Mouse (Mus musculus): Measurements from ENCODE around the gene Slit3.

Gene Slit3

GRCm38 (mm10) chr11:35693136-35693535 is 572.1 kb downstream of the Slit3 start:
- in situ Hi-C loops (cut with MboI; ENCODE audit: low pct_unique_long_range_greater_than_20kb in 1 of 2, low sequenced_read_pairs in 2 of 2, unreplicated experiment in 1 of 2): loop anchor here in 1 of 2 experiments (25.0 kb wide), 1 partner anchor 856 kb away; the partner anchor contains the start of gene Spdl1

GRCm38 (mm10) chr11:35693625-35694024 is 572.6 kb downstream of the Slit3 start:
- in situ Hi-C loops (cut with MboI; ENCODE audit: low pct_unique_long_range_greater_than_20kb in 1 of 2, low sequenced_read_pairs in 2 of 2, unreplicated experiment in 1 of 2): loop anchor here in 1 of 2 experiments (25.0 kb wide), 1 partner anchor 856 kb away; the partner anchor contains the start of gene Spdl1

GRCm38 (mm10) chr11:35697476-35697875 is 576.5 kb downstream of the Slit3 start:
- in situ Hi-C loops (cut with MboI; ENCODE audit: low pct_unique_long_range_greater_than_20kb in 1 of 2, low sequenced_read_pairs in 2 of 2, unreplicated experiment in 1 of 2): loop anchor here in 1 of 2 experiments (25.0 kb wide), 1 partner anchor 860 kb away; the partner anchor contains the start of gene Spdl1

- in situ Hi-C loops (cut with MboI; ENCODE audit: low pct_unique_long_range_greater_than_20kb in 1 of 2, low sequenced_read_pairs in 2 of 2, unreplicated experiment in 1 of 2): loop anchor here in 1 of 2 experiments (25.0 kb wide), 1 partner anchor 862 kb away; the partner anchor contains the start of gene Spdl1
Observed at GRCm38 (mm10) chr11:35698901-35699300, 577.9 kb downstream of the Slit3 start.

- in situ Hi-C loops (cut with MboI; ENCODE audit: low pct_unique_long_range_greater_than_20kb in 1 of 2, low sequenced_read_pairs in 2 of 2, unreplicated experiment in 1 of 2): no loop called here
Observed at GRCm38 (mm10) chr11:35703471-35703870, 582.4 kb downstream of the Slit3 start.

- in situ Hi-C loops (cut with MboI; ENCODE audit: low pct_unique_long_range_greater_than_20kb in 1 of 2, low sequenced_read_pairs in 2 of 2, unreplicated experiment in 1 of 2): no loop called here
Observed at GRCm38 (mm10) chr11:35704381-35704780, 583.4 kb downstream of the Slit3 start.

- in situ Hi-C loops (cut with MboI; ENCODE audit: low pct_unique_long_range_greater_than_20kb in 1 of 2, low sequenced_read_pairs in 2 of 2, unreplicated experiment in 1 of 2): no loop called here
Observed at GRCm38 (mm10) chr11:35704927-35705326, 583.9 kb downstream of the Slit3 start.

- in situ Hi-C loops (cut with MboI; ENCODE audit: low pct_unique_long_range_greater_than_20kb in 1 of 2, low sequenced_read_pairs in 2 of 2, unreplicated experiment in 1 of 2): no loop called here
Observed at GRCm38 (mm10) chr11:35707431-35707830, 586.4 kb downstream of the Slit3 start.

GRCm38 (mm10) chr11:35711314-35711713 is 590.3 kb downstream of the Slit3 start:
- in situ Hi-C loops (cut with MboI; ENCODE audit: low pct_unique_long_range_greater_than_20kb in 1 of 2, low sequenced_read_pairs in 2 of 2, unreplicated experiment in 1 of 2): loop anchor here in 1 of 2 experiments (10.0 kb wide), 1 partner anchor 293 kb away; no protein-coding TSS in a partner anchor

- in situ Hi-C loops (cut with MboI; ENCODE audit: low pct_unique_long_range_greater_than_20kb in 1 of 2, low sequenced_read_pairs in 2 of 2, unreplicated experiment in 1 of 2): loop anchor here in 1 of 2 experiments (10.0 kb wide), 1 partner anchor 286 kb away; no protein-coding TSS in a partner anchor
Observed at GRCm38 (mm10) chr11:35718881-35719280, 597.9 kb downstream of the Slit3 start.

- in situ Hi-C loops (cut with MboI; ENCODE audit: low pct_unique_long_range_greater_than_20kb in 1 of 2, low sequenced_read_pairs in 2 of 2, unreplicated experiment in 1 of 2): no loop called here
Observed at GRCm38 (mm10) chr11:35723876-35724275, 602.9 kb downstream of the Slit3 start.

- in situ Hi-C loops (cut with MboI; ENCODE audit: low pct_unique_long_range_greater_than_20kb in 1 of 2, low sequenced_read_pairs in 2 of 2, unreplicated experiment in 1 of 2): no loop called here
Observed at GRCm38 (mm10) chr11:35726341-35726846, 605.4 kb downstream of the Slit3 start.

- in situ Hi-C loops (cut with MboI; ENCODE audit: low pct_unique_long_range_greater_than_20kb in 1 of 2, low sequenced_read_pairs in 2 of 2, unreplicated experiment in 1 of 2): no loop called here
Observed at GRCm38 (mm10) chr11:35728200-35728599, 607.2 kb downstream of the Slit3 start.

- in situ Hi-C loops (cut with MboI; ENCODE audit: low pct_unique_long_range_greater_than_20kb in 1 of 2, low sequenced_read_pairs in 2 of 2, unreplicated experiment in 1 of 2): no loop called here
Observed at GRCm38 (mm10) chr11:35729186-35729585, 608.2 kb downstream of the Slit3 start.

- in situ Hi-C loops (cut with MboI; ENCODE audit: low pct_unique_long_range_greater_than_20kb in 1 of 2, low sequenced_read_pairs in 2 of 2, unreplicated experiment in 1 of 2): no loop called here
Observed at GRCm38 (mm10) chr11:35732366-35732765, 611.3 kb downstream of the Slit3 start.

GRCm38 (mm10) chr11:35736817-35737216 is 615.8 kb downstream of the Slit3 start:
- in situ Hi-C loops (cut with MboI; ENCODE audit: low pct_unique_long_range_greater_than_20kb in 1 of 2, low sequenced_read_pairs in 2 of 2, unreplicated experiment in 1 of 2): no loop called here

- in situ Hi-C loops (cut with MboI; ENCODE audit: low pct_unique_long_range_greater_than_20kb in 1 of 2, low sequenced_read_pairs in 2 of 2, unreplicated experiment in 1 of 2): no loop called here
Observed at GRCm38 (mm10) chr11:35737262-35737661, 616.2 kb downstream of the Slit3 start.

GRCm38 (mm10) chr11:35738102-35738501 is 617.1 kb downstream of the Slit3 start:
- in situ Hi-C loops (cut with MboI; ENCODE audit: low pct_unique_long_range_greater_than_20kb in 1 of 2, low sequenced_read_pairs in 2 of 2, unreplicated experiment in 1 of 2): no loop called here

GRCm38 (mm10) chr11:35743586-35743985 is 622.6 kb downstream of the Slit3 start:
- in situ Hi-C loops (cut with MboI; ENCODE audit: low pct_unique_long_range_greater_than_20kb in 1 of 2, low sequenced_read_pairs in 2 of 2, unreplicated experiment in 1 of 2): no loop called here

- in situ Hi-C loops (cut with MboI; ENCODE audit: low pct_unique_long_range_greater_than_20kb in 1 of 2, low sequenced_read_pairs in 2 of 2, unreplicated experiment in 1 of 2): no loop called here
Observed at GRCm38 (mm10) chr11:35744571-35744970, 623.5 kb downstream of the Slit3 start.
